Mouse (Mus musculus): ENCODE data around the gene Arhgef33. TPM values are rescaled to one million over a fixed set of nuclear protein-coding genes. Genes with fewer than 3 reads are reported as not detected.
"Not testable (repeated sequence)": the region's sequence is repeated elsewhere in the genome, so short reads cannot be mapped to it uniquely, and the experiment has no call there.

The Arhgef33 gene
- polyA plus RNA-seq, 1 experiment from 2014 or later, result 1.0 TPM

DNA sequence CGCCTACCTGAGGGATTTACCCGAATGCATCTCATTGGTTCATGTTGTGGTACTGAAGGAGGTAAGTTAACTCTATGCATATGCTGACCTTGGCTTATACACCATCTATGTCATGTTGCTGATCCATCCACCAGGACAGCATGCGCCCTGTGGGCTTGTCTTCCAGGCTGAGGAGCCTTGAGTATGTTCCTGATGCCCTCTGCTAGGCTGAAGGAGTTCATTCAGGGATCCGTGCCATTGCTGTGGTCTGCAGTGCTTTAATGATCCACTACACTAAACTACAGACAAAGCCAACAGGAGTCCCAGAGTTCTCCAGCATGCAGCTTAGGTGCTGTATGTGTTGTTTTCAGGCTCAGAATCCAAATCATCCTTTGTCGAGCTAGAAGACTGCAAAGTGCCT, 60.1 kb downstream of the Arhgef33 start:
- no peak for DNase-seq (ENCODE audit: low spot score)
- Histone ChIP-seq H3K27ac (ENCODE audit: low read length) (no peak overlapping the region), H3K36me3 (ENCODE audit: insufficient read depth, low read length) (no peaks in the 10 kb centered on the region), H3K27me3 (replicated peaks; ENCODE audit: insufficient read depth, low read length) (no peaks in the 10 kb centered on the region), H3K9me3 (ENCODE audit: low read length) (no peaks in the 10 kb centered on the region), H3K4me1 (ENCODE audit: insufficient read depth, low read depth, low read length) (no peaks in the 10 kb centered on the region), H3K9ac (replicated peaks; ENCODE audit: low read depth) (no peak overlapping the region), H3K4me2 (replicated peaks; ENCODE audit: low read depth, low read length) (no peak overlapping the region), H3K4me3 (ENCODE audit: low read depth, low read length) (no peak overlapping the region)
- TF ChIP-seq CTCF (IDR thresholded peaks at IDR 0.05) (no peak), EP300 (IDR thresholded peaks at IDR 0.05) (no peak)
- WGBS, result 81% methylated on average over 5 of the region's 5 CpGs
- no peak for ATAC-seq

DNA sequence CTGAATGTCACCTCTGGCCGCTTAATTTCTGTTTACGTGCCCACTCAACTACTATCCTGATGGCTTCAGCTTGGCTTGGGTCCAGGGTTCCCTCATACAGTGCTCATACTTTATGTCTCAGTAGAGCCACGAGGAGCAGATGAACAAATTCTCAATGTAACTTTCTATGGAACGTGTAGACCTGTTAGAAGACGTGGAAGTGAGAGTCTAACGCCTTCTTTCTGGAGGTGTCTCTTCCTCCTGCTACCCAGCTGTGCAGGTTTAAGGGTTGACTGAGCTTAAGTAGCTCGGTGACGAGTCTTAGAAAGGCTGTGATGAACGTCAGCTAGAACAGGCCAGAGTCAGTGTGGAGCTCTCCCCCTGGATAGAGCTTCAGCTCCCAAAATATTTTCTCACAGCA, 61.4 kb downstream of the Arhgef33 start:
- no peak for ATAC-seq
- H3K27me3 ChIP-seq (replicated peaks; ENCODE audit: insufficient read depth, low read length), result no peaks in the 10 kb centered on the region
- 73% methylated on average over 9 of the region's 9 CpGs for WGBS
- no peak overlapping the region for H3K9ac ChIP-seq (replicated peaks; ENCODE audit: low read depth)
- H3K4me2 ChIP-seq (replicated peaks; ENCODE audit: low read depth, low read length), result no peak overlapping the region
- no peak overlapping the region for H3K27ac ChIP-seq (ENCODE audit: low read length)
- 0 out of 2 replicates have a peak, but pooled peaks cover 5% of the 10 kb centered on the region for H3K4me1 ChIP-seq (ENCODE audit: insufficient read depth, low read depth, low read length)
- no peaks in the 10 kb centered on the region for H3K9me3 ChIP-seq (ENCODE audit: low read length)
- no peak for DNase-seq (ENCODE audit: low spot score)
- H3K36me3 ChIP-seq (ENCODE audit: insufficient read depth, low read length), result no peaks in the 10 kb centered on the region
- no peak overlapping the region for H3K4me3 ChIP-seq (ENCODE audit: low read depth, low read length)
- TF ChIP-seq CTCF (IDR thresholded peaks at IDR 0.05), result no peak
- TF ChIP-seq EP300 (IDR thresholded peaks at IDR 0.05), result no peak

- ATAC-seq, result peak; percentile 99
- TF ChIP-seq EP300 (IDR thresholded peaks at IDR 0.05) (no peak), CTCF (IDR thresholded peaks at IDR 0.05) (peak; percentile 21)
- Histone ChIP-seq H3K27ac (ENCODE audit: low read length) (peak within 1 kb of the TSS; percentile 69), H3K36me3 (ENCODE audit: insufficient read depth, low read length) (no peaks in the 10 kb centered on the region), H3K4me2 (replicated peaks; ENCODE audit: low read depth, low read length) (peak within 1 kb of the TSS; percentile 61), H3K9me3 (ENCODE audit: low read length) (no peaks in the 10 kb centered on the region), H3K27me3 (replicated peaks; ENCODE audit: insufficient read depth, low read length) (no peaks in the 10 kb centered on the region), H3K9ac (replicated peaks; ENCODE audit: low read depth) (peak within 1 kb of the TSS; percentile 44; the same call in 1 of the 2 replicates), H3K4me3 (ENCODE audit: low read depth, low read length) (peak within 1 kb of the TSS; percentile 44), H3K4me1 (ENCODE audit: insufficient read depth, low read depth, low read length) (0 out of 2 replicates have a peak, but pooled peaks cover 5% of the 10 kb centered on the region)
- DNase-seq (ENCODE audit: low spot score), result peak; percentile 97
- 4% methylated on average over 75 of the region's 102 CpGs for WGBS
These were observed 66.0 kb downstream of the Arhgef33 start, which contains the start of gene Gm10190 for GRCm38 (mm10) chr17:80372989-80373725. Gene Gm10190 (minus strand): TSS chr17:80373541.

GRCm38 (mm10) chr17:80373726-80374096, 66.5 kb downstream of the Arhgef33 start:
- Histone ChIP-seq H3K4me3 (ENCODE audit: low read depth, low read length) (peak overlapping the region; percentile 44), H3K9ac (replicated peaks; ENCODE audit: low read depth) (peak overlapping the region; percentile 44; the same call in 1 of the 2 replicates), H3K4me2 (replicated peaks; ENCODE audit: low read depth, low read length) (peak overlapping the region; percentile 61), H3K4me1 (ENCODE audit: insufficient read depth, low read depth, low read length) (0 out of 2 replicates have a peak, but pooled peaks cover 5% of the 10 kb centered on the region), H3K27me3 (replicated peaks; ENCODE audit: insufficient read depth, low read length) (no peaks in the 10 kb centered on the region), H3K27ac (ENCODE audit: low read length) (peak overlapping the region; percentile 69), H3K9me3 (ENCODE audit: low read length) (no peaks in the 10 kb centered on the region), H3K36me3 (ENCODE audit: insufficient read depth, low read length) (no peaks in the 10 kb centered on the region)
- TF ChIP-seq EP300 (IDR thresholded peaks at IDR 0.05) (no peak), CTCF (IDR thresholded peaks at IDR 0.05) (no peak)
- WGBS, result 20% methylated on average over 29 of the region's 29 CpGs
- ATAC-seq (peak; percentile 70), DNase-seq (ENCODE audit: low spot score) (no peak)

- not testable (repeated sequence) for DNase-seq (ENCODE audit: low spot score); H3K4me2 ChIP-seq (replicated peaks; ENCODE audit: low read depth, low read length); H3K4me3 ChIP-seq (ENCODE audit: low read depth, low read length); H3K27me3 ChIP-seq (replicated peaks; ENCODE audit: insufficient read depth, low read length); H3K9me3 ChIP-seq (ENCODE audit: low read length); H3K9ac ChIP-seq (replicated peaks; ENCODE audit: low read depth); H3K27ac ChIP-seq (ENCODE audit: low read length); H3K4me1 ChIP-seq (ENCODE audit: insufficient read depth, low read depth, low read length); H3K36me3 ChIP-seq (ENCODE audit: insufficient read depth, low read length); ATAC-seq
These were observed 71.2 kb downstream of the Arhgef33 start for GRCm38 (mm10) chr17:80378386-80378785.

- DNase-seq (ENCODE audit: low spot score) (no peak), ATAC-seq (no peak)
- Histone ChIP-seq H3K36me3 (ENCODE audit: insufficient read depth, low read length) (no peaks in the 10 kb centered on the region), H3K27me3 (replicated peaks; ENCODE audit: insufficient read depth, low read length) (no peaks in the 10 kb centered on the region), H3K9ac (replicated peaks; ENCODE audit: low read depth) (no peak overlapping the region), H3K4me3 (ENCODE audit: low read depth, low read length) (no peak overlapping the region), H3K4me2 (replicated peaks; ENCODE audit: low read depth, low read length) (no peak overlapping the region), H3K4me1 (ENCODE audit: insufficient read depth, low read depth, low read length) (no peaks in the 10 kb centered on the region), H3K27ac (ENCODE audit: low read length) (no peak overlapping the region), H3K9me3 (ENCODE audit: low read length) (no peaks in the 10 kb centered on the region)
- TF ChIP-seq CTCF (IDR thresholded peaks at IDR 0.05) (no peak), EP300 (IDR thresholded peaks at IDR 0.05) (no peak)
- 46% methylated on average over 1 of the region's 1 CpGs for WGBS
These were observed 78.5 kb downstream of the Arhgef33 start for GRCm38 (mm10) chr17:80385671-80386070.

All from lung, postnatal 0 days (tissue).